Mouse (Mus musculus) heart, adult 2 months (tissue): ENCODE measurements around the gene Hcrt.

Experiments used
- CTCF ChIP-seq: fragments of 200-600 bp; IDR thresholded peaks from 2 replicates; pipeline ENCODE4 v1.8.1; 2022; ENCODE audit warnings: antibody characterized with exemption, mild to moderate bottlenecking, moderate library complexity
- EP300 ChIP-seq: fragments of 200-500 bp; IDR thresholded peaks from 2 replicates; pipeline ENCODE4 v1.6.1; 2011; ENCODE audit warnings: low read depth, low read length, control low read depth; ENCODE audit not compliant: insufficient read depth
- POLR2A ChIP-seq: fragments of 200-500 bp; IDR thresholded peaks from 2 replicates; pipeline ENCODE4 v1.6.1; 2011; ENCODE audit warnings: mild to moderate bottlenecking, low read depth, low read length, control low read depth; ENCODE audit not compliant: insufficient read depth

GRCm38 (mm10) chr11:100810516-100810915 lies 47.8 kb upstream of the Hcrt start:
- TF ChIP-seq POLR2A: no peak
- no peak for TF ChIP-seq EP300
- no peak for TF ChIP-seq CTCF
